Mouse (Mus musculus) neural tube, embryonic 11.5 days (tissue): ENCODE measurements around the gene Natd1. TPM values are rescaled to one million over a fixed set of nuclear protein-coding genes. Genes with fewer than 3 reads are reported as not detected.

Experiments used
- ATAC-seq: fragments of 200-750 bp; cut with Nextera tagmentation; 2 replicates; pipeline ENCODE4 v1.8.0; 2017; ENCODE audit warnings: moderate number of reproducible peaks, mild to moderate bottlenecking, moderate TSS enrichment, moderate library complexity; ENCODE audit not compliant: insufficient read depth, low FRiP score, low TSS enrichment
- DNase-seq: peaks from one replicate; pipeline ENCODE4 v3.0.0-alpha.2; 2015; ENCODE audit warnings: low spot score
- H3K27ac ChIP-seq: fragments of 300-500 bp; sonication (generic); 2 replicates; pipeline ENCODE4 v1.5.1; 2014; ENCODE audit warnings: low read depth, mild to moderate bottlenecking, low read length
- H3K27me3 ChIP-seq: fragments of 300-500 bp; sonication (generic); 2 replicates; pipeline ENCODE4 v1.6.1; 2014; ENCODE audit warnings: mild to moderate bottlenecking, low read length, mixed read lengths; ENCODE audit not compliant: control insufficient read depth, insufficient read depth
- H3K36me3 ChIP-seq: fragments of 300-500 bp; sonication (generic); 2 replicates; pipeline ENCODE4 v1.6.1; 2014; ENCODE audit warnings: mild to moderate bottlenecking, low read length, moderate library complexity, mixed read lengths; ENCODE audit not compliant: control insufficient read depth, insufficient read depth
- H3K4me1 ChIP-seq: fragments of 300-500 bp; sonication (generic); 2 replicates; pipeline ENCODE4 v1.6.1; 2014; ENCODE audit warnings: low read length, mixed read lengths; ENCODE audit not compliant: control insufficient read depth, insufficient read depth
- H3K4me2 ChIP-seq: fragments of 300-500 bp; sonication (generic); 2 replicates; pipeline ENCODE4 v1.6.1; 2014; ENCODE audit warnings: low read depth, mild to moderate bottlenecking, moderate library complexity
- H3K4me3 ChIP-seq: fragments of 300-500 bp; sonication (generic); 2 replicates; pipeline ENCODE4 v1.5.1; 2014; ENCODE audit warnings: low read depth, low read length
- H3K9ac ChIP-seq: fragments of 300-500 bp; sonication (generic); 2 replicates; pipeline ENCODE4 v1.6.1; 2014; ENCODE audit warnings: mild to moderate bottlenecking, low read length
- H3K9me3 ChIP-seq: fragments of 300-500 bp; sonication (generic); 2 replicates; pipeline ENCODE4 v1.6.1; 2016; ENCODE audit warnings: low read length; ENCODE audit not compliant: control insufficient read depth
- WGBS: fragments of 180-500 bp; shearing (Covaris S2); extraction: QIAGEN DNeasy Blood & Tissue Kit; methylation state at CpG from one replicate; pipeline ENCODE4 v1.1.7; 2014; 5-methylcytosine and 5-hydroxymethylcytosine counted together
- polyA plus RNA-seq: library from polyadenylated mRNA; unstranded; fragments of >200 nt; fragmentation: Nextera tagmentation; extraction: Ambion mirVana; gene quantifications from 2 replicates; pipeline ENCODE4 v1.2.1, GENCODE M21; 2014

The Natd1 gene
- polyA plus RNA-seq, 1 experiment from 2014 or later = 29.7 TPM

GRCm38 (mm10) chr11:60908073-60908472, 6.5 kb downstream of the Natd1 start:
- Histone ChIP-seq H3K27me3 (no peaks in the 10 kb centered on the region), H3K9me3 (no peaks in the 10 kb centered on the region), H3K4me2 (no peak overlapping the region), H3K4me3 (no peak overlapping the region), H3K36me3 (peaks cover 10% of the 10 kb centered on the region; the same call in 1 of the 2 replicates), H3K27ac (no peak overlapping the region), H3K9ac (no peak overlapping the region), H3K4me1 (peaks cover 10% of the 10 kb centered on the region)
- DNase-seq (no peak), ATAC-seq (no peak)
- WGBS = 70% methylated on average over 3 of the region's 3 CpGs

GRCm38 (mm10) chr11:60906449-60906848, 8.1 kb downstream of the Natd1 start:
- no peak overlapping the region for H3K4me2 ChIP-seq
- no peak overlapping the region for H3K4me3 ChIP-seq
- H3K27me3 ChIP-seq = no peaks in the 10 kb centered on the region
- DNase-seq = no peak
- 94% methylated on average over 4 of the region's 4 CpGs for WGBS
- no peak overlapping the region for H3K9ac ChIP-seq
- H3K9me3 ChIP-seq = no peaks in the 10 kb centered on the region
- no peak for ATAC-seq
- peaks cover 10% of the 10 kb centered on the region; the same call in 1 of the 2 replicates for H3K36me3 ChIP-seq
- H3K4me1 ChIP-seq = no peaks in the 10 kb centered on the region
- H3K27ac ChIP-seq = no peak overlapping the region

GRCm38 (mm10) chr11:60905407-60906120, 9.0 kb downstream of the Natd1 start:
- Histone ChIP-seq H3K36me3 (peaks cover 10% of the 10 kb centered on the region; the same call in 1 of the 2 replicates), H3K4me3 (no peak overlapping the region), H3K27ac (no peak overlapping the region), H3K4me2 (no peak overlapping the region), H3K4me1 (no peaks in the 10 kb centered on the region), H3K9ac (no peak overlapping the region), H3K9me3 (no peaks in the 10 kb centered on the region), H3K27me3 (no peaks in the 10 kb centered on the region)
- 90% methylated on average over 10 of the region's 10 CpGs for WGBS
- no peak for DNase-seq
- ATAC-seq = no peak

- WGBS = 84% methylated on average over 6 of the region's 6 CpGs
- Histone ChIP-seq H3K36me3 (peaks cover 10% of the 10 kb centered on the region; the same call in 1 of the 2 replicates), H3K4me3 (no peak overlapping the region), H3K9me3 (no peaks in the 10 kb centered on the region), H3K4me2 (no peak overlapping the region), H3K27me3 (no peaks in the 10 kb centered on the region), H3K27ac (no peak overlapping the region), H3K9ac (no peak overlapping the region), H3K4me1 (no peaks in the 10 kb centered on the region)
- DNase-seq = no peak
- ATAC-seq = no peak
These were observed 10.9 kb downstream of the Natd1 start for GRCm38 (mm10) chr11:60903661-60904061.

GRCm38 (mm10) chr11:60902486-60902885, 12.1 kb downstream of the Natd1 start:
- no peak overlapping the region for H3K9ac ChIP-seq
- H3K4me3 ChIP-seq = no peak overlapping the region
- H3K4me1 ChIP-seq = no peaks in the 10 kb centered on the region
- no peaks in the 10 kb centered on the region for H3K27me3 ChIP-seq
- DNase-seq (no peak), ATAC-seq (no peak)
- H3K9me3 ChIP-seq = no peaks in the 10 kb centered on the region
- no peak overlapping the region for H3K27ac ChIP-seq
- H3K4me2 ChIP-seq = no peak overlapping the region
- 61% methylated on average over 4 of the region's 4 CpGs for WGBS
- H3K36me3 ChIP-seq = peaks cover 10% of the 10 kb centered on the region; the same call in 1 of the 2 replicates

- ATAC-seq = no peak
- H3K9ac ChIP-seq = no peak overlapping the region
- peaks cover 10% of the 10 kb centered on the region; the same call in 1 of the 2 replicates for H3K36me3 ChIP-seq
- H3K27me3 ChIP-seq = no peaks in the 10 kb centered on the region
- H3K4me3 ChIP-seq = no peak overlapping the region
- DNase-seq = no peak
- H3K9me3 ChIP-seq = no peaks in the 10 kb centered on the region
- no peak overlapping the region for H3K27ac ChIP-seq
- no peaks in the 10 kb centered on the region for H3K4me1 ChIP-seq
- no peak overlapping the region for H3K4me2 ChIP-seq
- WGBS = 86% methylated on average over 7 of the region's 7 CpGs
These were observed 12.5 kb downstream of the Natd1 start for GRCm38 (mm10) chr11:60902001-60902400.

GRCm38 (mm10) chr11:60895915-60896314, 18.6 kb downstream of the Natd1 start:
- Histone ChIP-seq H3K9me3 (no peaks in the 10 kb centered on the region), H3K27ac (no peak overlapping the region), H3K9ac (no peak overlapping the region), H3K4me1 (no peaks in the 10 kb centered on the region), H3K27me3 (no peaks in the 10 kb centered on the region), H3K4me3 (no peak overlapping the region), H3K36me3 (no peaks in the 10 kb centered on the region), H3K4me2 (no peak overlapping the region)
- DNase-seq (no peak), ATAC-seq (no peak)
- 40% methylated on average over 4 of the region's 4 CpGs for WGBS

- no peaks in the 10 kb centered on the region for H3K36me3 ChIP-seq
- no peaks in the 10 kb centered on the region for H3K27me3 ChIP-seq
- DNase-seq (no peak), ATAC-seq (no peak)
- no peak overlapping the region for H3K9ac ChIP-seq
- H3K9me3 ChIP-seq = no peaks in the 10 kb centered on the region
- H3K4me1 ChIP-seq = no peaks in the 10 kb centered on the region
- H3K27ac ChIP-seq = no peak overlapping the region
- H3K4me2 ChIP-seq = no peak overlapping the region
- 40% methylated on average over 3 of the region's 3 CpGs for WGBS
- no peak overlapping the region for H3K4me3 ChIP-seq
These were observed 23.8 kb downstream of the Natd1 start for GRCm38 (mm10) chr11:60890744-60891143.

GRCm38 (mm10) chr11:60890286-60890685, 24.3 kb downstream of the Natd1 start:
- H3K4me3 ChIP-seq = no peak overlapping the region
- H3K9me3 ChIP-seq = no peaks in the 10 kb centered on the region
- H3K4me2 ChIP-seq = no peak overlapping the region
- H3K4me1 ChIP-seq = no peaks in the 10 kb centered on the region
- H3K27ac ChIP-seq = no peak overlapping the region
- ATAC-seq (no peak), DNase-seq (no peak)
- no peak overlapping the region for H3K9ac ChIP-seq
- H3K36me3 ChIP-seq = no peaks in the 10 kb centered on the region
- no peaks in the 10 kb centered on the region for H3K27me3 ChIP-seq
- 63% methylated on average over 6 of the region's 6 CpGs for WGBS
